Mouse (Mus musculus) embryonic facial prominence, embryonic 11.5 days (tissue): ENCODE measurements at regions not wholly inside any gene's neighbourhood (a gene's known extent, or its start where the extent isn't known, plus 50 kb on each side); places are given as distances from the start of the nearest gene placed in this dataset.

Experiments used
- ATAC-seq: fragments of 200-750 bp; cut with Nextera tagmentation; replicated peaks from 2 replicates; pipeline ENCODE4 v1.8.0; 2017; ENCODE audit warnings: low read depth; ENCODE audit not compliant: insufficient number of reproducible peaks, low FRiP score, low TSS enrichment
- DNase-seq: peaks from one replicate; pipeline ENCODE4 v3.0.0-alpha.2; 2015; ENCODE audit warnings: low spot score
- H3K27ac ChIP-seq: fragments of 300-500 bp; sonication (generic); replicated peaks from 2 replicates; pipeline ENCODE4 v1.5.1; 2014; ENCODE audit warnings: mild to moderate bottlenecking, low read depth, low read length, control low read depth
- H3K27me3 ChIP-seq: fragments of 300-500 bp; sonication (generic); 2 replicates; pipeline ENCODE4 v1.6.1; 2014; ENCODE audit warnings: mild to moderate bottlenecking, low read length, moderate library complexity, mixed read lengths; ENCODE audit not compliant: control insufficient read depth, insufficient read depth
- H3K36me3 ChIP-seq: fragments of 300-500 bp; sonication (generic); replicated peaks from 2 replicates; pipeline ENCODE4 v1.6.1; 2014; ENCODE audit warnings: low read depth, mild to moderate bottlenecking, low read length, moderate library complexity, mixed read lengths; ENCODE audit not compliant: control insufficient read depth, insufficient read depth
- H3K4me1 ChIP-seq: fragments of 300-500 bp; sonication (generic); 2 replicates; pipeline ENCODE4 v1.6.1; 2014; ENCODE audit warnings: low read length, mixed read lengths; ENCODE audit not compliant: control insufficient read depth, insufficient read depth
- H3K4me2 ChIP-seq: fragments of 300-500 bp; sonication (generic); 2 replicates; pipeline ENCODE4 v1.6.1; 2014; ENCODE audit warnings: low read depth, mild to moderate bottlenecking, control low read depth, low read length, moderate library complexity
- H3K4me3 ChIP-seq: fragments of 300-500 bp; sonication (generic); 2 replicates; pipeline ENCODE4 v1.5.1; 2014; ENCODE audit warnings: low read depth, low read length, control low read depth
- H3K9ac ChIP-seq: fragments of 300-500 bp; sonication (generic); replicated peaks from 2 replicates; pipeline ENCODE4 v1.6.1; 2014; ENCODE audit warnings: mild to moderate bottlenecking, control low read depth, low read length
- H3K9me3 ChIP-seq: fragments of 300-500 bp; sonication (generic); replicated peaks from 2 replicates; pipeline ENCODE4 v1.6.1; 2016; ENCODE audit warnings: mild to moderate bottlenecking, low read length, inconsistent platforms, mixed read lengths; ENCODE audit not compliant: control insufficient read depth
- WGBS: fragments of 180-500 bp; shearing (Covaris S2); extraction: QIAGEN DNeasy Blood & Tissue Kit; methylation state at CpG from one replicate; pipeline ENCODE4 v1.1.7; 2014; 5-methylcytosine and 5-hydroxymethylcytosine counted together

DNA sequence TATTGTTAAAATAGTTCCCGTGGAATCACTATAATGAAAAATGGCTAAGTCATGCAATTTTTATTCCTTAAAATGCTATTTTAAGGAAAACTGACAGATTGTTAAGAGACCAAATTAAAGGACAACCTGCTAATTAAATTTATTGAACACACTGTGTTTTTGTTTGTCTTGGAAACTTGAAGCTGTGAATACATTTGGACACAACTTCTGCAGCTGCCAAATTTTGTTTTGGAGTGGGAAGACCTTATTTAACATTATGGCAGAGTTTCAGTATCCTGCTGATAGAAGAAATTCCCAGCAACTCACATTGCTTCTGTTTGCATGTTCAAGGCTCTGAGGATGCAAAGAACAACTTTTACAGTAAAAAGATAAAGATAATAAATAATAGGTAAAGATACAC, 301.6 kb upstream of the 1700015G11Rik start:
- DNase-seq (no peak), ATAC-seq (no peak)
- Histone ChIP-seq H3K9ac (no peak overlapping the region), H3K9me3 (no peaks in the 10 kb centered on the region), H3K27ac (no peak overlapping the region), H3K27me3 (no peaks in the 10 kb centered on the region), H3K4me1 (no peaks in the 10 kb centered on the region), H3K4me2 (no peak overlapping the region), H3K36me3 (no peaks in the 10 kb centered on the region), H3K4me3 (no peak overlapping the region)
- WGBS = 89% methylated on average over 1 of the region's 1 CpGs

DNA sequence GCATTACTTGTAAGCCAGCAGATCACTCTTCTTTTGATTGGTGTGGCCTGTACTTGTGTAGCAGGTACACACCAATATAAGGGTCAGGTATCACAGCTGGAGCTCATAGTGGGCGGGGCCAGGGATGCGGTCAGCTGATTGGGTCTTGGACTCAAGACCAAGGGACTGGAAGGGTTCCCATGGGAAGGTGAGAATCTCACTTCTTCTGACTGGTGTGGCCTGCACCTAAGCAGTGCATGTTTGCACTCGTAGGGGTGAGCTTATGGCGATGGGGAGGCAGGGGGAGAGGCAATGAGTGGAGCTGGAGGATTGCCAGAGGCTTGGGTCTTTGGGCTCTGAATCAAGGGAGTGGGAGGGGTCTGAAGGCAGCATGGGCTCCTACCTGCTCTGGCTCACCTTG, 262.7 kb upstream of the 1700015G11Rik start:
- Histone ChIP-seq H3K9ac (no peak overlapping the region), H3K4me2 (no peak overlapping the region), H3K4me1 (no peaks in the 10 kb centered on the region), H3K4me3 (no peak overlapping the region), H3K36me3 (no peaks in the 10 kb centered on the region), H3K27me3 (no peaks in the 10 kb centered on the region), H3K9me3 (no peaks in the 10 kb centered on the region), H3K27ac (no peak overlapping the region)
- ATAC-seq (no peak), DNase-seq (no peak)
- 81% methylated on average over 4 of the region's 4 CpGs for WGBS

DNA sequence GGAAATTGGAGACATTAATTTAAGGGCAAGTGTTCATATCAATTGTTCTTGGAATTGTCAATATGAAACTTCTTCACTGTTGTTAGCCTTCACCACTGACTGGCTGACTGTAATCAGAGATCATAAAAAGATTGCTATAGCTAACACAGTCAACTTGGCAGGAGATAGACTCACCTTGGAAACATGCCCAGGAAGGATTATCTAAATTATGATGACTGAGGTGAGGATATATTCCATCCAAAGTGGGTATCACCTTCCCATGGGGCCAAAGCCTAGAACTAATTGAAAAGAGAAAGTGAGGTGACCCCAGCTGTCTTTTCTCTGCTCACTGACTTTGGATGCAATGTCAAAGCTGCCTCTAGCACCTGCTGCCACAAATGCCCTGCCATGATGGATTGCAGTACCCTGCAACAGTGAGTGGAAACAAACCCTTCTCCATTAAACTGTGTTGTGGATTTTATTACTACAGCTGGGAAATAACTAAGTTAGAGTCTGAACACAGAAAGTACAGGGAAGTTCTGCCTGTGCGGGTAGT, 240.9 kb upstream of the 1700015G11Rik start:
- no peak overlapping the region for H3K9ac ChIP-seq
- no peak for ATAC-seq
- no peak overlapping the region for H3K27ac ChIP-seq
- 73% methylated on average over 1 of the region's 1 CpGs for WGBS
- no peaks in the 10 kb centered on the region for H3K9me3 ChIP-seq
- no peak overlapping the region for H3K4me2 ChIP-seq
- H3K4me3 ChIP-seq = no peak overlapping the region
- no peaks in the 10 kb centered on the region for H3K4me1 ChIP-seq
- H3K27me3 ChIP-seq = no peaks in the 10 kb centered on the region
- no peak for DNase-seq
- H3K36me3 ChIP-seq = no peaks in the 10 kb centered on the region

DNA sequence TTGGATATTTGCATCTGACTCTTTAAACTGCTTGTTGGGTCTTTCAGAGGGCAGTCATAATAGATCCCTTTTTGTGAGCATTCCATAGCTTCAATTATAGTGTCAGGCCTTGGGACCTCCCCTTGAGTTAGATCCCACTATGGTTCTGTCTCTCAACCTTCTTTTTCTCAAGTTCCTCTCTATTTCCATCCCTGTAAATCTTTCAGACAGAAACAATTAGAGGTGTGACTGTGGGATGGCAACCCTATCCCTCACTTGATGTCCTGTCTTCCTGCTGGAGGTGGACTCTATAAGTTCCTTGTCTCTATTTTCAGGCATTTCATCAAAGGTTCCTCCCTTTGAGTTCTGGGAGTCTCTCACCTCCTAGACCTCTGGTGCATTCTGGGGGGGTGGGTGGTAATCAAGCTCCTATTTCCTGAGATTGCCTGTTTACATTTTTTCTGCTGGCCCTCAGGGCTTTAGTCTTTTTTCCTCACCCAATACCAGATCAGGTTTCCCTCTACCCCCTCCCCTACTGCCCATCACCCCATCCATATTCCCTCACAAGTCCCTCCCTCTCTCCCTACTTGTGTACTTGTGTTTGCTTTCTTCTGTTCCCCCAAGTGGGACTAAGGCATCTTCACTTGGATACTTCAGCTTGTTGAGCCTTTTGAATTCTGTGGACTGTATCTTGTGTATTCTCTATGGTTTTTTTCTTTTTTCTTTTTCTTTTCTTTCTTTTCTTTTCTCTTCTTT, 237.1 kb upstream of the 1700015G11Rik start:
- H3K27me3 ChIP-seq = no peaks in the 10 kb centered on the region
- no peak overlapping the region for H3K4me2 ChIP-seq
- no peaks in the 10 kb centered on the region for H3K36me3 ChIP-seq
- H3K9me3 ChIP-seq = no peaks in the 10 kb centered on the region
- DNase-seq = peak; percentile 18
- ATAC-seq = no peak
- no peak overlapping the region for H3K4me3 ChIP-seq
- H3K27ac ChIP-seq = no peak overlapping the region
- H3K4me1 ChIP-seq = no peaks in the 10 kb centered on the region
- H3K9ac ChIP-seq = no peak overlapping the region
